Mouse (Mus musculus) heart, postnatal 0 days (tissue): ENCODE measurements around the gene Arhgap29. TPM values are rescaled to one million over a fixed set of nuclear protein-coding genes. Genes with fewer than 3 reads are reported as not detected.

ENCODE experiments used
- ATAC-seq: fragments of 200-750 bp; cut with Nextera tagmentation; 2 replicates; pipeline ENCODE4 v1.8.0; 2017; ENCODE audit warnings: low read depth, moderate number of reproducible peaks, moderate library complexity; ENCODE audit not compliant: insufficient read depth
- DNase-seq: peaks from one replicate; pipeline ENCODE4 v3.0.0-alpha.2; 2016; ENCODE audit warnings: low spot score
- H3K27ac ChIP-seq: fragments of 300-500 bp; sonication (generic); 2 replicates; pipeline ENCODE4 v1.5.1; 2014; ENCODE audit warnings: low read depth, mild to moderate bottlenecking
- H3K27me3 ChIP-seq: fragments of 300-500 bp; sonication (generic); 2 replicates; pipeline ENCODE4 v1.6.1; 2014; ENCODE audit warnings: low read length, mixed read lengths; ENCODE audit not compliant: control insufficient read depth, insufficient read depth
- H3K36me3 ChIP-seq: fragments of 300-500 bp; sonication (generic); replicated peaks from 2 replicates; pipeline ENCODE4 v1.6.1; 2014; ENCODE audit warnings: low read length, mixed read lengths; ENCODE audit not compliant: control insufficient read depth, insufficient read depth
- H3K4me1 ChIP-seq: fragments of 300-500 bp; sonication (generic); 2 replicates; pipeline ENCODE4 v1.6.1; 2014; ENCODE audit warnings: antibody characterized with exemption; ENCODE audit not compliant: control insufficient read depth, insufficient read depth
- H3K4me2 ChIP-seq: fragments of 300-500 bp; sonication (generic); 2 replicates; pipeline ENCODE4 v1.6.1; 2014; ENCODE audit warnings: low read depth, mild to moderate bottlenecking, low read length, moderate library complexity
- H3K4me3 ChIP-seq: fragments of 300-500 bp; sonication (generic); 2 replicates; pipeline ENCODE4 v1.5.1; 2014; ENCODE audit warnings: low read depth, low read length
- H3K9ac ChIP-seq: fragments of 300-500 bp; sonication (generic); replicated peaks from 2 replicates; pipeline ENCODE4 v1.6.1; 2014; ENCODE audit warnings: low read depth, low read length, mixed read lengths
- H3K9me3 ChIP-seq: fragments of 300-500 bp; sonication (generic); replicated peaks from 2 replicates; pipeline ENCODE4 v1.6.1; 2016; ENCODE audit warnings: low read length; ENCODE audit not compliant: control insufficient read depth
- CTCF ChIP-seq: IDR thresholded peaks from 2 replicates; pipeline ENCODE4 v1.5.1; 2016; ENCODE audit warnings: antibody characterized with exemption, control low read depth, low read depth
- EP300 ChIP-seq: IDR thresholded peaks from 2 replicates; pipeline ENCODE4 v1.6.1; 2016; ENCODE audit warnings: antibody characterized with exemption, low read depth
- WGBS: fragments of 180-500 bp; shearing (Covaris S2); extraction: QIAGEN DNeasy Blood & Tissue Kit; methylation state at CpG from one replicate; pipeline ENCODE4 v1.1.7; 2014; 5-methylcytosine and 5-hydroxymethylcytosine counted together
- polyA plus RNA-seq: library from polyadenylated mRNA; unstranded; fragments of >200 nt; fragmentation: Nextera tagmentation; extraction: Ambion mirVana; gene quantifications from 2 replicates; pipeline ENCODE4 v1.2.1, GENCODE M21; 2015
- total RNA-seq: library from RNA; depleted of rRNA; stranded (reverse); fragments of >200 nt; gene quantifications from 2 replicates; pipeline ENCODE4 v1.2.3, GENCODE M21; 2014; ENCODE audit warnings: low replicate concordance

Gene Arhgap29
- total and polyA plus RNA-seq, 2 experiments from 2014 or later = 29.5 to 80.9 TPM

- 67% methylated on average over 4 of the region's 4 CpGs for WGBS
- Histone ChIP-seq H3K4me1 (0 out of 2 replicates have a peak, but pooled peaks cover 4% of the 10 kb centered on the region), H3K36me3 (peaks cover 27% of the 10 kb centered on the region), H3K27me3 (no peaks in the 10 kb centered on the region), H3K9ac (no peak overlapping the region), H3K27ac (peak overlapping the region; percentile 70; the same call in 1 of the 2 replicates), H3K4me2 (no peak overlapping the region), H3K4me3 (no peak overlapping the region), H3K9me3 (no peaks in the 10 kb centered on the region)
- TF ChIP-seq CTCF = no peak
- no peak for TF ChIP-seq EP300
- ATAC-seq (no peak), DNase-seq (no peak)
These were observed 29.0 kb downstream of the Arhgap29 start for GRCm38 (mm10) chr3:121981306-121981705.

GRCm38 (mm10) chr3:121982450-121982849 is 30.1 kb downstream of the Arhgap29 start:
- H3K4me2 ChIP-seq = no peak overlapping the region
- TF ChIP-seq EP300 (0 out of 2 replicates have a peak, but pooled peaks have one; percentile 23), CTCF (no peak)
- H3K4me1 ChIP-seq = 0 out of 2 replicates have a peak, but pooled peaks cover 4% of the 10 kb centered on the region
- no peak overlapping the region for H3K4me3 ChIP-seq
- H3K27ac ChIP-seq = peak overlapping the region; percentile 70
- no peaks in the 10 kb centered on the region for H3K9me3 ChIP-seq
- H3K36me3 ChIP-seq = peaks cover 26% of the 10 kb centered on the region
- no peaks in the 10 kb centered on the region for H3K27me3 ChIP-seq
- ATAC-seq (no peak), DNase-seq (no peak)
- H3K9ac ChIP-seq = no peak overlapping the region
- 48% methylated on average over 4 of the region's 4 CpGs for WGBS

- peaks cover 66% of the 10 kb centered on the region for H3K36me3 ChIP-seq
- H3K27ac ChIP-seq = no peak overlapping the region
- H3K9me3 ChIP-seq = no peaks in the 10 kb centered on the region
- no peak overlapping the region for H3K4me3 ChIP-seq
- H3K4me2 ChIP-seq = no peak overlapping the region
- TF ChIP-seq EP300 = no peak
- no peak for TF ChIP-seq CTCF
- ATAC-seq (no peak), DNase-seq (no peak)
- H3K27me3 ChIP-seq = no peaks in the 10 kb centered on the region
- no peaks in the 10 kb centered on the region; the same call in 1 of the 2 replicates for H3K4me1 ChIP-seq
- WGBS = 74% methylated on average over 4 of the region's 4 CpGs
- H3K9ac ChIP-seq = no peak overlapping the region
These were observed 42.8 kb downstream of the Arhgap29 start for GRCm38 (mm10) chr3:121995125-121995524.

- Histone ChIP-seq H3K27me3 (no peaks in the 10 kb centered on the region), H3K4me2 (no peak overlapping the region), H3K9ac (no peak overlapping the region), H3K4me1 (no peaks in the 10 kb centered on the region; the same call in 1 of the 2 replicates), H3K4me3 (no peak overlapping the region), H3K27ac (no peak overlapping the region), H3K9me3 (no peaks in the 10 kb centered on the region), H3K36me3 (peaks cover 65% of the 10 kb centered on the region)
- 84% methylated on average over 2 of the region's 2 CpGs for WGBS
- DNase-seq = no peak
- no peak for TF ChIP-seq EP300
- TF ChIP-seq CTCF = no peak
- ATAC-seq = no peak
These were observed 47.6 kb downstream of the Arhgap29 start for GRCm38 (mm10) chr3:121999934-122000333.

- no peak for DNase-seq
- Histone ChIP-seq H3K27me3 (no peaks in the 10 kb centered on the region), H3K9ac (no peak overlapping the region), H3K9me3 (no peaks in the 10 kb centered on the region), H3K4me1 (no peaks in the 10 kb centered on the region; the same call in 1 of the 2 replicates), H3K27ac (no peak overlapping the region), H3K4me2 (no peak overlapping the region), H3K4me3 (no peak overlapping the region), H3K36me3 (peaks cover 59% of the 10 kb centered on the region)
- no peak for TF ChIP-seq CTCF
- TF ChIP-seq EP300 = no peak
- ATAC-seq = no peak
- 53% methylated on average over 6 of the region's 6 CpGs for WGBS
These were observed 49.2 kb downstream of the Arhgap29 start for GRCm38 (mm10) chr3:122001568-122001967.

GRCm38 (mm10) chr3:122009818-122010217 is 57.5 kb downstream of the Arhgap29 start:
- H3K36me3 ChIP-seq = peaks cover 78% of the 10 kb centered on the region
- 76% methylated on average over 5 of the region's 5 CpGs for WGBS
- H3K27ac ChIP-seq = no peak overlapping the region
- no peak overlapping the region for H3K9ac ChIP-seq
- no peak overlapping the region for H3K4me2 ChIP-seq
- H3K4me1 ChIP-seq = no peaks in the 10 kb centered on the region
- H3K4me3 ChIP-seq = no peak overlapping the region
- DNase-seq (no peak), ATAC-seq (no peak)
- H3K27me3 ChIP-seq = no peaks in the 10 kb centered on the region
- TF ChIP-seq EP300 (no peak), CTCF (no peak)
- H3K9me3 ChIP-seq = no peaks in the 10 kb centered on the region
